Mouse (Mus musculus) liver, embryonic 14.5 days (tissue): ENCODE measurements around the gene Gm10037. TPM values are rescaled to one million over a fixed set of nuclear protein-coding genes. Genes with fewer than 3 reads are reported as not detected.
"Not testable (repeated sequence)": the region's sequence is repeated elsewhere in the genome, so short reads cannot be mapped to it uniquely, and the experiment has no call there.

Experiments used
- ATAC-seq: fragments of 200-750 bp; cut with Nextera tagmentation; 2 replicates; pipeline ENCODE4 v1.8.0; 2017; ENCODE audit warnings: moderate number of reproducible peaks, mild to moderate bottlenecking, moderate library complexity; ENCODE audit not compliant: insufficient read depth
- DNase-seq, 3 experiments: peaks; one replicate each; pipeline ENCODE4 v3.0.0-alpha.2; 2012 to 2013; ENCODE audit warnings: low read depth in 3 of 3, low spot score in 3 of 3
- H3K27ac ChIP-seq: fragments of 300-500 bp; sonication (generic); 2 replicates; pipeline ENCODE4 v1.5.1; 2014; ENCODE audit warnings: moderate library complexity, mild to moderate bottlenecking, control low read depth, inconsistent platforms
- H3K27me3 ChIP-seq: fragments of 300-500 bp; sonication (generic); 2 replicates; pipeline ENCODE4 v1.6.1; 2014; ENCODE audit warnings: mild to moderate bottlenecking, low read length, moderate library complexity; ENCODE audit not compliant: control insufficient read depth, insufficient read depth
- H3K36me3 ChIP-seq: fragments of 300-500 bp; sonication (generic); replicated peaks from 2 replicates; pipeline ENCODE4 v1.6.1; 2014; ENCODE audit warnings: low read depth; ENCODE audit not compliant: control insufficient read depth, insufficient read depth
- H3K4me1 ChIP-seq, 2 experiments: fragments of 200-500 bp in 1 of 2; fragments of 300-500 bp in 1 of 2; sonication (generic) in 1 of 2; replicated peaks; 2 replicates each; pipeline ENCODE4 v1.6.1; 2012 to 2014; ENCODE audit warnings: antibody characterized with exemption in 1 of 2, inconsistent platforms in 1 of 2, low read length in 1 of 2; ENCODE audit not compliant: control insufficient read depth in 2 of 2, insufficient read depth in 2 of 2
- H3K4me2 ChIP-seq: fragments of 300-500 bp; sonication (generic); 2 replicates; pipeline ENCODE4 v1.6.1; 2014; ENCODE audit warnings: low read depth, mild to moderate bottlenecking, control low read depth, moderate library complexity
- H3K4me3 ChIP-seq, 2 experiments: fragments of 200-500 bp in 1 of 2; fragments of 300-500 bp in 1 of 2; sonication (generic) in 1 of 2; 2 replicates each; pipeline ENCODE4 v1.5.1; 2012 to 2014; ENCODE audit warnings: low read depth in 2 of 2, low read length in 2 of 2, mild to moderate bottlenecking in 2 of 2, control low read depth in 1 of 2, inconsistent platforms in 1 of 2, moderate library complexity in 1 of 2; ENCODE audit not compliant: insufficient read depth in 1 of 2
- H3K9ac ChIP-seq: fragments of 300-500 bp; sonication (generic); replicated peaks from 2 replicates; pipeline ENCODE4 v1.6.1; 2014; ENCODE audit warnings: mild to moderate bottlenecking, control low read depth, moderate library complexity
- H3K9me3 ChIP-seq: fragments of 300-500 bp; sonication (generic); 2 replicates; pipeline ENCODE4 v1.6.1; 2016; ENCODE audit warnings: low read length, mixed read lengths; ENCODE audit not compliant: control insufficient read depth
- CTCF ChIP-seq: IDR thresholded peaks from 2 replicates; pipeline ENCODE4 v1.5.1; 2016; ENCODE audit warnings: antibody characterized with exemption, low read depth, control low read depth
- EP300 ChIP-seq: IDR thresholded peaks from 2 replicates; pipeline ENCODE4 v1.6.1; 2016; ENCODE audit warnings: antibody characterized with exemption, low read depth
- WGBS: fragments of 180-500 bp; shearing (Covaris S2); extraction: QIAGEN DNeasy Blood & Tissue Kit; methylation state at CpG from one replicate; pipeline ENCODE4 v1.1.7; 2014; ENCODE audit not compliant: insufficient replicate concordance; 5-methylcytosine and 5-hydroxymethylcytosine counted together
- polyA plus RNA-seq, 2 experiments: library from polyadenylated mRNA; depleted of rRNA in 1 of 2; stranded (reverse) in 1 of 2; unstranded in 1 of 2; fragments of >200 nt; fragmentation: Nextera tagmentation in 1 of 2; extraction: Ambion mirVana in 1 of 2; gene quantifications; 2 replicates each; pipeline versions ENCODE4 v1.2.1 to v1.2.3; 2012 to 2014

Gm10037 gene
- polyA plus RNA-seq, 2 experiments, result 0.26 to 0.28 TPM

DNA sequence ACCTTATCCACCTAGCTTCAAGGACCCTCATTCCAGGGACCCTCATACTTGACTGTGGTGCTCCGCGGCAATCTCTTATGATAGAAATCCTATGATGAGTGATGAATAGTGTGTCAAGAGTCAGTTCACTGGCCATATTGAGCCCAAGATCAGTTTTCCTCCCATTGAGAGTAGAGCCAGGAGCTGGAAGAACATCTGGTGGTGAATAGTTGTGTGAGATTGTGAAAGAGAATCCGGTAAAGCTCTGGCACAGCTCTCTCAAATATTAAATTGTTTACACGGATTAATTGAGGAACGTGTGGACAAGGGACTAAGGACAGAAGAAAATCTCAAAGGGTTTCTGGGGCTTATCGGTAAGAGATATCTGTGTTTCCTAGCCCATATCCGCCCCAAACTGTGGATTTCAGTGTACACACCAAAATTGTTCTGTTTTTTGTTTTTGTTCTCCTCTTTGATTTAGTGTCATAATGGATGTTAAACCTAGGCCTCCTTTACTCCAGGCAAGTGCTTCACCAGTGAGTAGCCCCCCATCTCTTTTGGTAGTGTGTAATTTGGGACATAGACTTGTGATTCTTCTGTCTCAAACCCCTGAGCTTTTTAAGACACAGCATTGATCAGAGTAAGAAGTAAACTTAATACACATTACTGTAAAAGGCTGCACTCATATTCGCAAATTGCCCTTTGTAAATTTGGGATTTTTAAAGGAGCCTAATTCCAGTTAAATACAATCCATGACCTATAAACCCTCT, 17.8 kb upstream of the Gm10037 start:
- Histone ChIP-seq H3K9ac (peak overlapping the region; percentile 66), H3K27me3 (no peaks in the 10 kb centered on the region), H3K4me1 (no peaks in the 10 kb centered on the region; a peak in 1 of 4 replicates), H3K9me3 (no peaks in the 10 kb centered on the region), H3K27ac (no peak overlapping the region), H3K36me3 (no peaks in the 10 kb centered on the region), H3K4me3 (peak overlapping the region; percentile 74 to 90; a peak in 3 of 4 replicates), H3K4me2 (peak overlapping the region; percentile 75)
- DNase-seq (no peak), ATAC-seq (no peak)
- no peak for TF ChIP-seq CTCF
- no peak for TF ChIP-seq EP300
- WGBS, result 64% methylated on average over 8 of the region's 8 CpGs

- TF ChIP-seq EP300 (no peak), CTCF (no peak; the same call in 1 of the 2 replicates)
- Histone ChIP-seq H3K9ac (peak within 1 kb of the TSS; percentile 66), H3K27ac (peak within 1 kb of the TSS; percentile 37), H3K4me1 (no peaks in the 10 kb centered on the region; a peak in 1 of 4 replicates), H3K4me2 (peak within 1 kb of the TSS; percentile 75), H3K27me3 (no peaks in the 10 kb centered on the region), H3K36me3 (no peaks in the 10 kb centered on the region), H3K9me3 (no peaks in the 10 kb centered on the region), H3K4me3 (peak within 1 kb of the TSS; percentile 74 to 90)
- ATAC-seq, result peak; percentile 93
- 3% methylated on average over 31 of the region's 31 CpGs for WGBS
- peak; percentile 59 to 68 (median 60) for DNase-seq
These were observed 16.9 kb upstream of the Gm10037 start, which contains the start of gene Zfp273 for GRCm38 (mm10) chr13:67813710-67814660. Zfp273 (plus strand) TSS chr13:67813740.

- Histone ChIP-seq H3K27ac (no peak overlapping the region), H3K27me3 (no peaks in the 10 kb centered on the region), H3K4me2 (no peak overlapping the region), H3K9ac (no peak overlapping the region), H3K9me3 (no peaks in the 10 kb centered on the region), H3K4me1 (no peaks in the 10 kb centered on the region; a peak in 1 of 4 replicates), H3K36me3 (no peaks in the 10 kb centered on the region), H3K4me3 (no peak overlapping the region)
- DNase-seq, result no peak
- ATAC-seq, result no peak
- 50% methylated on average over 1 of the region's 1 CpGs for WGBS
- TF ChIP-seq CTCF, result no peak
- no peak for TF ChIP-seq EP300
These were observed 12.3 kb upstream of the Gm10037 start for GRCm38 (mm10) chr13:67818636-67819035.

- not testable (repeated sequence) for H3K4me1 ChIP-seq, ATAC-seq, H3K4me2 ChIP-seq, H3K9ac ChIP-seq, H3K36me3 ChIP-seq, H3K27me3 ChIP-seq, H3K9me3 ChIP-seq, DNase-seq, H3K4me3 ChIP-seq, H3K27ac ChIP-seq
- TF ChIP-seq CTCF, result peak; percentile 13; the same call in 1 of the 2 replicates
These were observed 2.2 kb downstream of the Gm10037 start for GRCm38 (mm10) chr13:67833137-67833536.

DNA sequence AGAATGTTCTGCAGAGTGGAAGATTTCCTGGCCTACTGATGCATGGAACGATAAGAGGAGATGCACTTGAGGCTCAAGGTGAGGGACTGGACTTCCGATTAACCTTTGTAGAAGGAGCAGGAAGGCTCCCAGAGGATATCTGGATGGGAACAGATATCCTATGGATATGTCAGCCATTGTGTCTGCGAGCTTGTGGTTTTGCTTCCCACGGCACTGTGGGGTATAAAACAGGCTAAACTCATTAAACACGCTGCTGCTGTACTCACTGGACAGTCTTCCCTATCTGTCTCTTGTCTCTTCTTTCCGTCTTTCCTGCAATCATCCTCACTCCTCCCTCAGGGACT, 12.8 kb downstream of the Gm10037 start:
- Histone ChIP-seq H3K9ac (no peak overlapping the region), H3K4me1 (peaks cover 0 to 4% of the 10 kb centered on the region in 2 experiments; a peak in 2 of 4 replicates), H3K9me3 (no peaks in the 10 kb centered on the region), H3K4me3 (peak overlapping the region in 1 of 2 experiments; percentile 5; a peak in 1 of 4 replicates), H3K4me2 (peak overlapping the region; percentile 46; the same call in 1 of the 2 replicates), H3K36me3 (no peaks in the 10 kb centered on the region), H3K27ac (no peak overlapping the region), H3K27me3 (no peaks in the 10 kb centered on the region)
- DNase-seq (no peak), ATAC-seq (no peak)
- no peak for TF ChIP-seq CTCF
- TF ChIP-seq EP300, result no peak
- 22% methylated on average over 6 of the region's 6 CpGs for WGBS
